Mouse (Mus musculus) heart, postnatal 14 days (tissue): ENCODE data around the gene Panx1. TPM values are rescaled to one million over a fixed set of nuclear protein-coding genes. Genes with fewer than 3 reads are reported as not detected.

Source experiments
- DNase-seq, 2 experiments: peaks; one replicate each; pipeline ENCODE4 v3.0.0; 2021 to 2022
- intact Hi-C: fragments of 180-260 bp; cut with DNase I; formaldehyde crosslinking; loops from one replicate; pipeline ENCODE4 v1.15.1; 2025
- total RNA-seq, 2 experiments: library from RNA; stranded (reverse); gene quantifications; 2 replicates each; pipeline ENCODE4 v1.2.3; 2021

The Panx1 gene
- total RNA-seq, 2 experiments from 2014 or later, result 6.2 to 6.4 TPM

DNA sequence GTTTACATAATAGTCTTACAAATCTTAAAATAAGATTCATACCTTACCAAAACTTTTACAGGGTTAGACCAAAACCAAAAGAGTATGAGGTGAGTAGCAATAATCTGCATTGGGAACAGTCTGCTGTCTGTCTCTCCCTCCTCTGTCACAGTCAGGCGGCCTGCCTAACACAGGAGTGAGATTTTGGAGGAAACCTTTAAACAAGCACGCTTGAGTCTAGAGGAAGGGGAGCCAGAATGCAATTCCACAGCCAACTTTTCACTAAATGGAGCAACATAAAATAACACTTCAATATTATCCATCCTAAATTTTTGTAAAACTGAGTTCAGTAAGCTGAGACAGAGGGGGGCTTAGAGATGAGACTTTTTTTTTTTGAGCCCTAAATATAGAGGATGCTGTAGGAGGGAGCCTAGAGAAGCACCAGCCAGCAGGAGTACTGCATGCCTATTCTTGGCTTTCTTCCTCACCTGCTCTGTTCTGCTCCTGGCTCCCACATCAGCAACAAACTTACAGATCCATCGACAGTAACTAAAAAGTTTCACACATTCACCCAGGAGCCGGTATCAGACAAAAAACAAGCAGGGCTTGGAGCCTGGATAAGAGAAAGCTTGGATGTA is 63.6 kb downstream of the Panx1 start:
- DNase-seq, result no peak
- intact Hi-C loops, result no loop called here

- intact Hi-C loops, result no loop called here
- no peak for DNase-seq
Measured at GRCm38 (mm10) chr9:14974251-14975232, 70.7 kb downstream of the Panx1 start.

DNA sequence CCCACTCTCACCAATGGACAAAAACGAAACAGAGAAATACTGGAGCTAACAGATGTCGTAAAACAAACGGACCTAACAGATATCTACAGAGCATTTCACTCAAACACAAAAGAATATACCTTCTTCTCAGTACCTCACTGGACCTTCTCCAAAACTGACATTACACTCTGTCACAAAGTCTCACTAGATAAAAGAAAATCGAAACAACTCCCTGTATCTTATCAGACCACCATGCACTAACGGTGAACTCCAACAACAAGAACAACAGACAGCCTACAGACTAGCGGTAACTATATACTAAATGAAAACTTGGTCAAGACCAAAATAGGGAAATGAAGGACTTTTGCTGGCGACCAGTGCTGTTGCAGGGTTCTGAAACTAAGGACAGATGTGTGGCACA is 71.5 kb downstream of the Panx1 start:
- intact Hi-C loops, result no loop called here

DNA sequence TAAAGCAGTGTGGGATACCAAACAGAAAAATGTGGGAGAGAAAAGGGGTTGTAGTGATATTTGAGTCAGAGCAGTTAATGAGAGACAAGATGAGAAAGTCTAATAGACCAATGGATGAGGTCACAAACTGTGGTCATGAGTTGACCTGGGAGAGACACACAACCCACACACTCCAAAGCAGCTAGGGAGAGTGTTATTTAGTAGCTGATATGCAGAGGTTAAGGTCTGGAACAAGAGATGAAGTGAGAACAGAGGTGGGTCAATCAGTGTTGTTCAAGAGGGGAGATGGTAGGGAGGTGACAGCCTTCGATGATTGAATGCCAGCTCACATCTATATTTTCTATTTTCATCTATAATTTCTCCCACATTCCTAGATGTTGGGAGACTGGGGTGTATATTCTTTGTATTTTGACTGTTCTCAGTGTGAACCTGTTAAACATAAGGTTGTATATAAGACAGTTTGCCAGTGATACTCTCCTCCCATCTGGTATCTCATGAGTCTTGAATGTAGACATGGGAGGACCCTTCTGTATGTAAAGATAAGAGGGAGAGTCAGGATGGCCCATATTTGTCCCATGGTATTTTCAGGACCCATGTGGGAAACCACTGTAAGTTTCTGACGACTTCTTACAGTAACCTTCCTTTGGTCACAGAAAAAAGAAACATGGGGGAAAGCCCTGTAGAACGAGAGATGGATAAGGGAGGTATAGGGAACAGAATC is 74.3 kb downstream of the Panx1 start:
- DNase-seq, result no peak
- intact Hi-C loops, result no loop called here

More for the DNA sequence above, 71.5 kb downstream of the Panx1 start:
- DNase-seq, result no peak

DNA sequence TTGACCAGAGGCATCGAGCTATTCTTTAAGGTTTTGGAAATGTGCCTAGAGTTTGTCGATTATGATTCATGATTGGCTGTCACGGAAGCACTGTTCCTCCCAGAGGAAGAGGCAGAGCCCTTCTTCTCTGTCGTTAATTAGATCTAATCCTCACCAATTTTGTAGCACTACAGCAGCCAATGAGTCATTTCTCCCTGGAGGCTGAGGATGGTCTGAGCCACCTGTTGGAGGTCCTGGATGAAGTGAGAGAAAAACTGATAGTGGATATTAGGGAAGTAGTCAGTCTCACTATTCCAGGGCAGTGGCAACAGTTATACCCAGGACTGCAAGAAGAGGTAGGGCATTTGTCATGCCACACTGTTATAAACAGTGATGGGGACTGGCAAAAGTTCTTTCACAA is 75.1 kb downstream of the Panx1 start:
- DNase-seq, result no peak
- intact Hi-C loops, result no loop called here

GRCm38 (mm10) chr9:14967598-14967997 is 77.7 kb downstream of the Panx1 start:
- no peak for DNase-seq
- intact Hi-C loops, result no loop called here

GRCm38 (mm10) chr9:14966787-14967186 is 78.5 kb downstream of the Panx1 start:
- intact Hi-C loops, result no loop called here
- DNase-seq, result no peak

DNA sequence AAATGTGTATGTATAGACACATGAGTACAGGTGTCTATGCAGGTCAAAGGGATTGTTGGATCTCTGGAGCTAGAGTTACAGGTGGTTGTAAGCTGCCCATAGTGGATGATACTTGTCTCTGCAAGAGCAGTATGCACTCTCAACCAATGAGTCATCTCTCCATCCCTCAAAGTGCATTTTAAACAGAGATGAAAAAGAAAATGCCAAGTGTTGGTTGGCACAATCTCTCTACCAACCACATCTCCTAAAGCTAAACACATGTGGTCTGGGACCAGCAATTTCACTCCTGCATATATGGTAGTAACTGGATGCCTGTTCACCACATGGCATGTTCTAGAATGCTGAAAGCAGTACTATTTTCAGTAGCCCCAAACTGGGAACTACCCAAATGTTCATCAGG is 79.9 kb downstream of the Panx1 start:
- intact Hi-C loops, result no loop called here
- DNase-seq, result no peak

GRCm38 (mm10) chr9:14962769-14963168 is 82.5 kb downstream of the Panx1 start:
- intact Hi-C loops, result no loop called here
- DNase-seq, result no peak

GRCm38 (mm10) chr9:14954659-14955058 is 90.6 kb downstream of the Panx1 start:
- intact Hi-C loops, result no loop called here
- DNase-seq, result no peak

Other genes with a start within 250 kb of the Panx1 start
- under 1 TPM in 1 of 2 experiments, not detected in 1; 0.07 TPM for gene Gpr83, start 185.3 kb downstream of the Panx1 start, total RNA-seq
- gene Izumo1r, start 141.5 kb downstream of the Panx1 start, total RNA-seq, result under 1 TPM in 1 of 2 experiments, not detected in 1; 0.39 TPM
- under 1 TPM; 0.10 to 0.14 TPM for gene Hephl1, start 66.6 kb upstream of the Panx1 start, total RNA-seq
- gene Vstm5, start 193.6 kb upstream of the Panx1 start, total RNA-seq, result under 1 TPM; 0.56 to 0.57 TPM
- gene Med17, start 234.5 kb upstream of the Panx1 start, total RNA-seq, result 10 to 100 TPM; 16.4 to 17.5 TPM